Mouse (Mus musculus) left cerebral cortex, adult 2 months (tissue): ENCODE data around the gene Ikzf3. TPM values are rescaled to one million over a fixed set of nuclear protein-coding genes. Genes with fewer than 3 reads are reported as not detected.

Source experiments
- DNase-seq, 2 experiments: peaks; one replicate each; pipeline ENCODE4 v3.0.0; 2021 to 2022; ENCODE audit warnings: low spot score in 2 of 2, mixed read lengths in 1 of 2; ENCODE audit errors: extremely low spot score in 1 of 2
- H3K27ac ChIP-seq: fragments of 200-600 bp; 2 replicates; pipeline ENCODE4 v1.8.1; 2022
- H3K4me3 ChIP-seq: fragments of 200-600 bp; 2 replicates; pipeline ENCODE4 v1.8.1; 2022
- CTCF ChIP-seq: fragments of 200-600 bp; IDR thresholded peaks from 2 replicates; pipeline ENCODE4 v1.8.1; 2022; ENCODE audit warnings: antibody characterized with exemption, mild to moderate bottlenecking, moderate library complexity
- intact Hi-C: fragments of 180-260 bp; cut with DNase I; formaldehyde crosslinking; loops from one replicate; pipeline ENCODE4 v1.15.1; 2025
- total RNA-seq, 2 experiments: library from RNA; stranded (reverse); gene quantifications; 2 replicates each; pipeline ENCODE4 v1.2.3; 2021

Gene Ikzf3
- total RNA-seq, 2 experiments from 2014 or later: 0.11 to 0.33 TPM

GRCm38 (mm10) chr11:98461109-98461720 is 84.6 kb downstream of the Ikzf3 start:
- no peak overlapping the region for H3K4me3 ChIP-seq
- DNase-seq: no peak
- TF ChIP-seq CTCF: no peak
- H3K27ac ChIP-seq: no peak overlapping the region
- intact Hi-C loops: no loop called here

- no peak for TF ChIP-seq CTCF
Observed at GRCm38 (mm10) chr11:98459860-98460259, 86.0 kb downstream of the Ikzf3 start.

GRCm38 (mm10) chr11:98459071-98459741 is 86.6 kb downstream of the Ikzf3 start:
- H3K4me3 ChIP-seq: no peak overlapping the region
- DNase-seq: no peak
- intact Hi-C loops: loop anchor here (5.0 kb wide), 1 partner anchor 212 kb away; no protein-coding TSS in a partner anchor
- TF ChIP-seq CTCF: no peak
- no peak overlapping the region for H3K27ac ChIP-seq

More at GRCm38 (mm10) chr11:98459860-98460259, 86.0 kb downstream of the Ikzf3 start:
- Histone ChIP-seq H3K4me3 (no peak overlapping the region), H3K27ac (no peak overlapping the region)
- no peak for DNase-seq
- intact Hi-C loops: loop anchor here (5.0 kb wide), 1 partner anchor 213 kb away; no protein-coding TSS in a partner anchor

- TF ChIP-seq CTCF: no peak
- Histone ChIP-seq H3K4me3 (peak overlapping the region; percentile 58), H3K27ac (no peak overlapping the region)
- no peak for DNase-seq
- intact Hi-C loops: loop anchor here (5.0 kb wide), 1 partner anchor 211 kb away; no protein-coding TSS in a partner anchor
Observed at GRCm38 (mm10) chr11:98458121-98458990, 87.5 kb downstream of the Ikzf3 start.

- DNase-seq: peak; percentile 85 to 91
- peak overlapping the region; percentile 58 for H3K4me3 ChIP-seq
- intact Hi-C loops: loop anchor here (1.0 to 5.0 kb wide), 3 partner anchors 115 to 210 kb away; no protein-coding TSS in a partner anchor
- H3K27ac ChIP-seq: peak overlapping the region; percentile 79
- TF ChIP-seq CTCF: peak; percentile 79
Observed at GRCm38 (mm10) chr11:98457367-98458120, 88.3 kb downstream of the Ikzf3 start.

- TF ChIP-seq CTCF: no peak
- DNase-seq: no peak
- Histone ChIP-seq H3K4me3 (peak overlapping the region; percentile 58), H3K27ac (peak overlapping the region; percentile 79; the same call in 1 of the 2 replicates)
- intact Hi-C loops: loop anchor here (1.0 to 5.0 kb wide), 3 partner anchors 115 to 210 kb away; no protein-coding TSS in a partner anchor
Observed at GRCm38 (mm10) chr11:98456945-98457344, 88.9 kb downstream of the Ikzf3 start.

- Histone ChIP-seq H3K27ac (no peak overlapping the region), H3K4me3 (no peak overlapping the region)
- no peak for DNase-seq
- no peak for TF ChIP-seq CTCF
- intact Hi-C loops: loop anchor here (2.0 to 5.0 kb wide), 2 partner anchors 192 to 209 kb away; no protein-coding TSS in a partner anchor
Observed at GRCm38 (mm10) chr11:98456545-98456944, 89.3 kb downstream of the Ikzf3 start.

- no peak for DNase-seq
- TF ChIP-seq CTCF: peak; percentile 12
- intact Hi-C loops: loop anchor here (5.0 kb wide), 1 partner anchor 208 kb away; no protein-coding TSS in a partner anchor
- Histone ChIP-seq H3K4me3 (no peak overlapping the region), H3K27ac (no peak overlapping the region)
Observed at GRCm38 (mm10) chr11:98455484-98455883, 90.3 kb downstream of the Ikzf3 start.

GRCm38 (mm10) chr11:98449921-98450771 is 95.7 kb downstream of the Ikzf3 start:
- Histone ChIP-seq H3K27ac (no peak overlapping the region), H3K4me3 (no peak overlapping the region)
- DNase-seq: no peak
- TF ChIP-seq CTCF: no peak
- intact Hi-C loops: no loop called here

GRCm38 (mm10) chr11:98449419-98449818 is 96.4 kb downstream of the Ikzf3 start:
- DNase-seq: no peak
- Histone ChIP-seq H3K27ac (no peak overlapping the region), H3K4me3 (no peak overlapping the region)
- no peak for TF ChIP-seq CTCF
- intact Hi-C loops: no loop called here
